Comparison of ENCODE assay signal across 17 mouse cellular contexts in genomic region chr6:99160348-99160693, GRCm38 (mm10).
A peak's percentile ranks its signal among the peaks of the same experiment; 100 is the strongest.
DNase-seq lines count a peak whose midpoint lies in the region; ATAC-seq lines count a peak whose summit lies in the region.
"Had no signal": no experiment of that assay in that cellular context is flagged by ENCODE, and none has a peak within 500 bp of the region (broad histone marks: within the 10 kb centered on the region; RNA-seq: fewer than 3 reads in every experiment).

No protein-coding gene starts in this region.

- no peaks in the 10 kb centered on the region for H3K27me3 ChIP-seq in hindbrain, embryonic 12.5 days
- no peaks in the 10 kb centered on the region for H3K27me3 ChIP-seq in hindbrain, embryonic 14.5 days (ENCODE audit: control insufficient read depth, insufficient read depth, low read length)
- H3K27me3 ChIP-seq in midbrain, embryonic 12.5 days, result no peaks in the 10 kb centered on the region; the same call in 1 of the 2 replicates
- H3K27me3 ChIP-seq in midbrain, embryonic 14.5 days (ENCODE audit: control insufficient read depth, insufficient read depth, low read length), result no peaks in the 10 kb centered on the region
- no peaks in the 10 kb centered on the region for H3K27me3 ChIP-seq in limb, embryonic 11.5 days (ENCODE audit: control insufficient read depth, insufficient read depth, low read length)
- H3K27me3 ChIP-seq in stomach, embryonic 15.5 days (replicated peaks), result no peaks in the 10 kb centered on the region

- H3K9me3 ChIP-seq in hindbrain, embryonic 12.5 days (replicated peaks), result no peaks in the 10 kb centered on the region
- H3K9me3 ChIP-seq in hindbrain, embryonic 14.5 days (ENCODE audit: control insufficient read depth, low read length), result no peaks in the 10 kb centered on the region
- no peaks in the 10 kb centered on the region for H3K9me3 ChIP-seq in midbrain, embryonic 12.5 days
- no peaks in the 10 kb centered on the region for H3K9me3 ChIP-seq in midbrain, embryonic 14.5 days (ENCODE audit: control insufficient read depth, low read length)
- no peaks in the 10 kb centered on the region for H3K9me3 ChIP-seq in limb, embryonic 11.5 days (ENCODE audit: control insufficient read depth, low read length)
- H3K9me3 ChIP-seq in stomach, embryonic 15.5 days, result no peaks in the 10 kb centered on the region

- 58% methylated on average over 9 of the region's 9 CpGs for WGBS in hindbrain, embryonic 12.5 days
- WGBS in hindbrain, embryonic 14.5 days, result 70% methylated on average over 9 of the region's 9 CpGs
- WGBS in midbrain, embryonic 12.5 days, result 72% methylated on average over 9 of the region's 9 CpGs
- 68% methylated on average over 9 of the region's 9 CpGs for WGBS in midbrain, embryonic 14.5 days
- WGBS in limb, embryonic 11.5 days, result 32% methylated on average over 9 of the region's 9 CpGs
- 44% methylated on average over 9 of the region's 9 CpGs for WGBS in stomach, embryonic 15.5 days

- H3K27ac ChIP-seq in hindbrain, embryonic 12.5 days, result peak overlapping the region; percentile 37
- H3K27ac ChIP-seq in hindbrain, embryonic 14.5 days, result no peak overlapping the region
- H3K27ac ChIP-seq in midbrain, embryonic 12.5 days (replicated peaks), result 0 out of 2 replicates have a peak overlapping the region, but pooled peaks have one; percentile 30
- H3K27ac ChIP-seq in midbrain, embryonic 14.5 days (replicated peaks; ENCODE audit: low read depth, low read length), result no peak overlapping the region
- H3K27ac ChIP-seq in limb, embryonic 11.5 days (replicated peaks; ENCODE audit: low read depth, low read length), result 0 out of 2 replicates have a peak overlapping the region, but pooled peaks have one; percentile 57
- H3K27ac ChIP-seq in stomach, embryonic 15.5 days, result peak overlapping the region; percentile 78

- peaks cover 11% of the 10 kb centered on the region for H3K4me1 ChIP-seq in hindbrain, embryonic 12.5 days
- H3K4me1 ChIP-seq in hindbrain, embryonic 14.5 days (replicated peaks; ENCODE audit: control insufficient read depth, insufficient read depth, low read length), result no peaks in the 10 kb centered on the region
- H3K4me1 ChIP-seq in midbrain, embryonic 12.5 days, result peaks cover 7% of the 10 kb centered on the region
- H3K4me1 ChIP-seq in midbrain, embryonic 14.5 days (ENCODE audit: control insufficient read depth, insufficient read depth, low read length), result no peaks in the 10 kb centered on the region
- peaks cover 8% of the 10 kb centered on the region; the same call in 1 of the 2 replicates for H3K4me1 ChIP-seq in limb, embryonic 11.5 days (ENCODE audit: control insufficient read depth, insufficient read depth, low read length)
- H3K4me1 ChIP-seq in stomach, embryonic 15.5 days, result 0 out of 2 replicates have a peak, but pooled peaks cover 6% of the 10 kb centered on the region

- no peak for ATAC-seq in hindbrain, embryonic 12.5 days (ENCODE audit: low FRiP score)
- ATAC-seq in hindbrain, embryonic 14.5 days (ENCODE audit: low FRiP score), result no peak
- ATAC-seq in midbrain, embryonic 12.5 days (ENCODE audit: low FRiP score, low read depth), result no peak
- no peak for ATAC-seq in midbrain, embryonic 14.5 days (ENCODE audit: low FRiP score, low TSS enrichment)
- ATAC-seq in limb, embryonic 11.5 days (ENCODE audit: insufficient number of reproducible peaks, low FRiP score, low TSS enrichment, low read depth), result peak; percentile 54
- no peak for ATAC-seq in stomach, embryonic 15.5 days (ENCODE audit: insufficient read depth, low FRiP score, low read depth)
- ATAC-seq: activated CD4-positive, CD25-positive, alpha-beta regulatory T cell, adult 4 months; forebrain, embryonic 16.5 days; lung, postnatal 0 days; midbrain, embryonic 16.5 days had no signal

- H3K4me2 ChIP-seq in hindbrain, embryonic 12.5 days (replicated peaks), result no peak overlapping the region
- no peak overlapping the region; the same call in 1 of the 2 replicates for H3K4me2 ChIP-seq in hindbrain, embryonic 14.5 days (replicated peaks)
- H3K4me2 ChIP-seq in midbrain, embryonic 12.5 days (replicated peaks), result no peak overlapping the region
- H3K4me2 ChIP-seq in midbrain, embryonic 14.5 days (ENCODE audit: low read length), result no peak overlapping the region
- H3K4me2 ChIP-seq in limb, embryonic 11.5 days (ENCODE audit: low read depth, severe bottlenecking), result peak overlapping the region; percentile 25; the same call in 1 of the 2 replicates
- H3K4me2 ChIP-seq in stomach, embryonic 15.5 days, result peak overlapping the region; percentile 34

- no peak overlapping the region for H3K9ac ChIP-seq in hindbrain, embryonic 12.5 days
- H3K9ac ChIP-seq in hindbrain, embryonic 14.5 days, result no peak overlapping the region
- no peak overlapping the region for H3K9ac ChIP-seq in midbrain, embryonic 12.5 days (replicated peaks)
- no peak overlapping the region for H3K9ac ChIP-seq in midbrain, embryonic 14.5 days (replicated peaks; ENCODE audit: low read length)
- no peak overlapping the region for H3K9ac ChIP-seq in limb, embryonic 11.5 days (ENCODE audit: low read length)
- H3K9ac ChIP-seq in stomach, embryonic 15.5 days, result no peak overlapping the region

- H3K4me3 ChIP-seq in hindbrain, embryonic 12.5 days, result no peak overlapping the region
- H3K4me3 ChIP-seq in hindbrain, embryonic 14.5 days (replicated peaks; ENCODE audit: low read length), result no peak overlapping the region
- no peak overlapping the region for H3K4me3 ChIP-seq in midbrain, embryonic 12.5 days
- no peak overlapping the region for H3K4me3 ChIP-seq in midbrain, embryonic 14.5 days (replicated peaks; ENCODE audit: low read depth, low read length)
- no peak overlapping the region for H3K4me3 ChIP-seq in limb, embryonic 11.5 days (ENCODE audit: low read depth, low read length)
- H3K4me3 ChIP-seq in stomach, embryonic 15.5 days (replicated peaks), result no peak overlapping the region

- no peak for DNase-seq in hindbrain, embryonic 14.5 days (ENCODE audit: low spot score)
- DNase-seq in midbrain, embryonic 14.5 days, result no peak
- DNase-seq in limb, embryonic 11.5 days (ENCODE audit: low spot score), result no peak
- no peak for DNase-seq in yolk sac, embryonic 10.5 days (ENCODE audit: low spot score)
- no peak for DNase-seq in spleen, postnatal 14 days (ENCODE audit: low spot score in 2 of 2)
- DNase-seq: cerebellum, adult 8-10 months; gastrocnemius, postnatal 25 days; kidney, adult 18-20 months; layer of hippocampus, adult 9-11 months; left cerebral cortex, postnatal 4 days had no signal

- H3K36me3 ChIP-seq in hindbrain, embryonic 12.5 days, result no peaks in the 10 kb centered on the region
- H3K36me3 ChIP-seq in hindbrain, embryonic 14.5 days (replicated peaks; ENCODE audit: control insufficient read depth, insufficient read depth), result no peaks in the 10 kb centered on the region
- no peaks in the 10 kb centered on the region for H3K36me3 ChIP-seq in midbrain, embryonic 12.5 days
- no peaks in the 10 kb centered on the region for H3K36me3 ChIP-seq in midbrain, embryonic 14.5 days (ENCODE audit: control insufficient read depth, insufficient read depth, low read length)
- no peaks in the 10 kb centered on the region for H3K36me3 ChIP-seq in limb, embryonic 11.5 days (ENCODE audit: control insufficient read depth, insufficient read depth, low read length)
- H3K36me3 ChIP-seq in stomach, embryonic 15.5 days, result no peaks in the 10 kb centered on the region

Comparison
In these comparisons a context has a peak if more than half of its experiments do, and no peak if none do; other contexts are left out.
1. H3K27ac ChIP-seq: peak in hindbrain, embryonic 12.5 days (single experiment), midbrain, embryonic 12.5 days (single experiment), limb, embryonic 11.5 days (single experiment) and stomach, embryonic 15.5 days (single experiment); none in hindbrain, embryonic 14.5 days (single experiment) and midbrain, embryonic 14.5 days (single experiment).
2. H3K4me2 ChIP-seq: peak in limb, embryonic 11.5 days (single experiment) and stomach, embryonic 15.5 days (single experiment); none in hindbrain, embryonic 12.5 days (single experiment), hindbrain, embryonic 14.5 days (single experiment), midbrain, embryonic 12.5 days (single experiment) and midbrain, embryonic 14.5 days (single experiment).